Mouse (Mus musculus) myocyte (in vitro differentiated cells): ENCODE data around the gene Phb2.

ENCODE experiments used
- CEBPB ChIP-seq: IDR thresholded peaks from 2 replicates; pipeline ENCODE4 v1.6.1; 2011; ENCODE audit warnings: mild to moderate bottlenecking, moderate library complexity; ENCODE audit not compliant: poor library complexity, insufficient read depth, severe bottlenecking
- E2F4 ChIP-seq: IDR thresholded peaks from one replicate; pipeline ENCODE4 v1.6.1; 2011; ENCODE audit warnings: mild to moderate bottlenecking, control low read depth, moderate library complexity; ENCODE audit not compliant: insufficient read depth
- MAX ChIP-seq: IDR thresholded peaks from one replicate; pipeline ENCODE4 v1.6.1; 2011; ENCODE audit warnings: low read depth, mild to moderate bottlenecking, control low read depth
- MYOD1 ChIP-seq, 3 experiments: IDR thresholded peaks; one replicate each; pipeline ENCODE4 v1.6.1; 2011; ENCODE audit warnings: control low read depth in 2 of 3, low read depth in 2 of 3, mild to moderate bottlenecking in 2 of 3, moderate library complexity in 1 of 3; ENCODE audit not compliant: insufficient read length in 2 of 3, control insufficient read depth in 1 of 3
- MYOG ChIP-seq, 3 experiments: IDR thresholded peaks; one replicate each; pipeline ENCODE4 v1.6.1; 2011; ENCODE audit warnings: control low read depth in 2 of 3, low read depth in 2 of 3, mild to moderate bottlenecking in 2 of 3; ENCODE audit not compliant: insufficient read length in 2 of 3, control insufficient read depth in 1 of 3, insufficient read depth in 1 of 3
- POLR2A ChIP-seq: IDR thresholded peaks from one replicate; pipeline ENCODE4 v1.6.1; 2011; ENCODE audit warnings: low read depth, mild to moderate bottlenecking, control low read depth, moderate library complexity; ENCODE audit not compliant: insufficient read length
- POLR2AphosphoS2 ChIP-seq: IDR thresholded peaks from one replicate; pipeline ENCODE4 v1.6.1; 2011; ENCODE audit warnings: low read depth, control low read depth; ENCODE audit not compliant: insufficient read length
- REST ChIP-seq: IDR thresholded peaks from one replicate; pipeline ENCODE4 v1.6.1; 2011; ENCODE audit warnings: mild to moderate bottlenecking, control low read depth, moderate library complexity; ENCODE audit not compliant: insufficient read depth, insufficient read length
- SRF ChIP-seq: IDR thresholded peaks from one replicate; pipeline ENCODE4 v1.6.1; 2011; ENCODE audit warnings: low read depth; ENCODE audit not compliant: control insufficient read depth, insufficient read length
- TCF12 ChIP-seq: IDR thresholded peaks from one replicate; pipeline ENCODE4 v1.6.1; 2011; ENCODE audit warnings: mild to moderate bottlenecking, control low read depth; ENCODE audit not compliant: poor library complexity, insufficient read depth, severe bottlenecking
- TCF3 ChIP-seq: IDR thresholded peaks from one replicate; pipeline ENCODE4 v1.6.1; 2011; ENCODE audit warnings: low read depth, control low read depth; ENCODE audit not compliant: insufficient read length
- USF1 ChIP-seq: IDR thresholded peaks from one replicate; pipeline ENCODE4 v1.6.1; 2011; ENCODE audit warnings: low read depth, mild to moderate bottlenecking, control low read depth, moderate library complexity

GRCm38 (mm10) chr6:124731038-124731437 lies 18.9 kb downstream of the Phb2 start:
- TF ChIP-seq POLR2A = no peak
- TF ChIP-seq MYOG (IDR thresholded peaks at IDR 0.05; ENCODE audit: control insufficient read depth in 1 of 3, insufficient read depth in 1 of 3, insufficient read length in 2 of 3, low read depth in 2 of 3) = no peak
- no peak for TF ChIP-seq TCF12
- TF ChIP-seq USF1 = no peak
- TF ChIP-seq POLR2AphosphoS2 = no peak
- no peak for TF ChIP-seq SRF
- no peak for TF ChIP-seq CEBPB
- no peak for TF ChIP-seq TCF3
- no peak for TF ChIP-seq E2F4
- no peak for TF ChIP-seq MAX
- TF ChIP-seq REST = no peak
- no peak for TF ChIP-seq MYOD1 (IDR thresholded peaks at IDR 0.05; ENCODE audit: control insufficient read depth in 1 of 3, insufficient read length in 2 of 3, low read depth in 2 of 3)
